Mouse (Mus musculus) right cerebral cortex, adult 18-20 months (tissue): ENCODE measurements at regions not wholly inside any gene's neighbourhood (a gene's known extent, or its start where the extent isn't known, plus 50 kb on each side); places are given as distances from the start of the nearest gene placed in this dataset.

Experiments used
- DNase-seq: peaks from one replicate; pipeline ENCODE4 v3.0.0; 2022; ENCODE audit warnings: mixed read lengths

DNA sequence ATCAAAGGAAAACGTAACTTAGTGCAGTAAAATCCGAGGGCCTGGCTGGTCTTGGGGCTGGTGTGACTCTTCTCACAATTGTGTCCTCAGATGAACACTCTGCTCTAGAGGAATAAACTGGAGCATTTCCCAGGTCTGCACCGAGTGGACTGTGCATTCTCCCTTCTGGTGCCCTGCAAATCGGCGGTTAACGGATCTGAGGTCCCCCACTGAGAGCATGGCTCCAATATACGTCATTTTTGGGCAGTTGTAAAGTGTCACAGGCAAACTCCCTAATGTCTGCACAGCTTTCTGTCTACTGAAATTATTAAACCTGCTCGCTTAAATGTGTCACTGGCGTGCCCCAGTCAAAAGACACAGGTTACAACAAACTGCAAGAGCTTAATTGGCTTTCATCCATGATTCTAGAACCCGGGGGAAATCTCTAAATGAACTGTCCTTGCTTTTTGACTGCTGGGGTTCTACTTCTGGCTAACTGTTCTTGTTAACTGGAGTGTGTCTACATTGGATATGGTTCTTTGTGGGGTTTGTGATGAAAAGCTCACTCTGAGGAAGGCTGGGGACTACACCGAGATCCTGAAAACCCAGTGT, 93.7 kb upstream of the Gm47985 start:
- DNase-seq = no peak

DNA sequence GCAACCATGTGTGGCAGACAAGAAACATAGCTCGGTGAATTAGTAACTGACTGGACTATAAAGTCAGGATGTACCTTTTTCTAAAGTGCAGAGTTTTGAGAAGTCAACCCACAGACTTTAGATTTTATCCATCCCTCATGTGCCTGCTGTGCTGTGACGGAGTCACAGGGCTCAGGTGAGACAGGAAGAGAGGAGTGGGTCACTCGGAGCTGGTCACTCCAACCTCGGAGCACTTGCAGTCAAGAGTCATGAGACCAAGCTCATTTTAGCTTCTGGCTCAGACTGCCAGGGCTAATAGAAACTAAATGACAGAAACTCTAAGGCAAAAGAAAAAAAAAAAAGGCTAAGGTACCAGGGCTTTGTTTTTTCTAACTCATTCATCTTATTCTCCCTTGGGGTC, 90.3 kb upstream of the Gm47985 start:
- DNase-seq = no peak

DNA sequence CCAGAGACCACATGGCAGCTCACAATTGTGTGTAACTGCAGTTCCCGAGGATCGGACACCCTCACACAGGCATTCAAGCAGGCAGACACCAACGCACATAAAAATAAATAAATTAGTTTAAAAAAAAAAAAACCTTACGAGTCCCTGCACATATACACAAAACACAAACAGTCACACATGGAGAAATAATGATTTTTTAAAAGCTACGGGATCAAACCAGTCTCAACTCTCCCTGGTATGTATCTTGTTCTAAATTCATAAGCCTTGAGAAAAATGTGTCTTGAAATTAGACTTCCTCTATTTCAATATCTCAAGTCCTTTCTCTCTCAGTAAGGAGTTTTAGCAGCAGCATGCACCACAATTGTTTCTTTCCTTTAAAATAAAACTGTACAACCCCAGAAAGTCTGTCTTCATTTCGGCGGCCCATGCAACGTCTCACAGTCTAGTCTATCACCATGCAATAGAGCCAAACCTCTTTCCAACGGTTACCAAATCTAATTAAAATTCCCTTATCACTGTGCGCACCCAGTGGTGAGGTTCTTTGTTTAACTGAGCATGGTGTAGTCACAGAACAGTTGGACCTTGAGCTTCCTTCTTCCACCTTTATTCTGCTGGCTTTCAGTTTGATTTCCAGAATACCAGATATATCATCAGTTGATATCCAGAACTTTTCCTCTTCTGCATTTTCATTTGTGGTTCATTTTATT, 86.8 kb upstream of the Gm47985 start:
- no peak for DNase-seq

DNA sequence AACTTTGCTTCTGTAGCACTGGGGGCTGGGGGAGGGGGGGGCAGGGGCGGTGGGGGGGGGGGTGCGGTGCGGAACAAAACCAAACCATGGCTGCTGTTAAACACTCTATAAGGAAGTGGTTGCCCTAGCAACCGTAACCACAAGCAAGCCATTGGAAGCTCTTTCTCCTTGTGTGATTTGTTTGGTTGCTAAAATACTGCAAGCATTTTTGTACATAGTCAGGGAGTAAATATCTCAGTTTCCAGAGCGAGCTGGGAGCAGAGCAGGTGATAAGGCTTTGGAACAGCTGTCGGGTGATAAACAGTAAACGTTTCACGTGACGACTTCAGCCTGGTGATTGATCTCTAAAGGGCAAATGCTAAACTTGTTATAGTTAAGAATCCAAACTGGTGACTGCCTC, 86.3 kb upstream of the Gm47985 start:
- no peak for DNase-seq

DNA sequence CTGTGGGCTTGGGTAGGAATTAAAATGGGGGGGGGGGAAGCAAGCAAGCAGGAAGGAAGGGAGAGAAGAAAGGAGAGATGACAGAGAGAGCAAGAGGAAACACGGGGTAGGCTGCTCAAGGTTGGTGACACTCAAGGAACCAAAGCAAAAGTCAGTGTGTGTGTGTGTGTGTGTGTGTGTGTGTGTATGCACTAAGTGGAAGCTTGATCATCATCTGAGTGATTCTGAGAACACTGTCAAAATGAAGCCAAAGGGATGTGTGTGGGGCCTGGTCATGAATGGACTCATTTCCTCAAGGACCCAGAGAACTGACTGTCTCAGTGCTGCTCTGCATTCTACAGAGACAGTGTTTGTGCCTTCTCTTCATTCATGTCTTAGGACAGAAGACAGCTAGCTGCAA, 84.8 kb upstream of the Gm47985 start:
- DNase-seq = no peak

DNA sequence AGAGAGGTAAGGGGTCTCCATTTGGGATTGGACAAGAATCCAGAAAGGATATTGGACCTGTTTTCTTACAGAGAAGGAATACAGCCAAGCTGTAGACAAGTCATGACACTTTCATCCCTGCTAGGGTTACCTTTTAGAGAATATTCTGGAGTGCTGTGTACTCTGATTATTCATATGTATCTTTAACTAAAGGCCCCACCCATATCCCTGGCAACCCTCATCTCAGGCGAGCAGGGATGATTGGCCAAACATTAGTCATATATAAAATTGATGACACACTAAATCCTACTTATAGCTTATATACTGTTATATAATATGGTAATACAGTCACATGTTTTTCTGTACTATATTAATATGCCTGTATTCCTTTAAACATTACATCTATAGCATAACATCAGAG, 83.6 kb upstream of the Gm47985 start:
- no peak for DNase-seq

DNA sequence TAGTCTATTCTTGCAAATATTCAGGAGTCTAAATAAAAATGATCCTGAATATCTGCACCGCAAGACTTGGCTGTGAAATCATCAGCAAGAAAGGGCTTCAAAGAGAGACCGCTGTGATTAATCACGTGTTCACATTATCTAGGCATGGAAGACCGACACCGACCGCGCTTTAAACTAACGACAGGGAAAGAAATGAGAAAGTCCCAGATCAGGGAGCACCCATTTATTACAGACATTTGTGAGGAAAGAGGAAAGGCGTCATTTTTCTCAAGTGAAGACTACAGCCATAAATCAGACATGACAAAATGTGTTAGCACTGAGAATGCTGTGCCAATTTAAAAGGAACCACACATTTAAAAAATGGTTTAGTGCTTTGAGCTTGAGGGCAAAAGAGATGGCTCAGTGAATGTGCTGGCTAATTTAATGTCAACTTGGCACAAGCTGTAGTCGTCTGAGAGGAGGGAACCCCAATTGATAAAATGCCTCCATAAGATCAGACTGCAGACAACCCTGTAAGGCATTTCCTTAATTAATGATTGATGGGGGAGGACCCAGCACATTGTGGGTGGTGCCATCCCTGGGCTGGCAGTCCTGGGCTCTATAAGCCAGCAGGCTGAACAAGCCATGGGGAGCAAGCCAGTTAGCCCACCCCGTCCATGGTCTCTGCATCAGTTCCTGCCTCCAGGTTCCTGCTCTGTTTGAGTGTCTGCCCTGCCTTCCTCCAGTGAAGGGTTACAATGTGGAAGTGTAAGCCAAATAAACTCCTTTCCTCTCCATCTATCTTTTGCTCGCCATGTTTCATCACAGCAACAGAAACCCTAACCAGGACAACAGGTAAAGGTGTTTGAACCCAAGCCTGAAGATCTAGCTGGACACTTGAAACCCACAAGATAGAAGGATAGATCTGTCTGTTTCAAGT, 81.5 kb upstream of the Gm47985 start:
- DNase-seq = no peak

DNA sequence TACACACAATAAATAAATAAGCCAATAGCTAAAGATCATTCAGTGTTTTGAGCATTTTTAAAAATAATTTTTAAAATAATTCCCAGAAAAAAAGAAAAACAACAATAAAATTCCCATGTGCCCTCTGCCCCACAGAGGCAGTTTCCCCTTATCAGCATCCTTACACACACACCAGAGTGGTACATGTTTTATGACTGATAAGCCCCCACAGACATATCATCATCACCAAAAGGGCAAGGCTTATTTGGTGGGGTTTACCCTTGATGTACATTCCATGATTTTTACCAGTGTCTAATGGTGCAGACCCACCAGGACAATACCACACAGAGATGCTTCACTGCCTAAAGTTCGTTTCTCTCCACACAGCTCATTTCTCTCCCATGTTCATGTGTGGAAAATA, 80.8 kb upstream of the Gm47985 start:
- DNase-seq = no peak

DNA sequence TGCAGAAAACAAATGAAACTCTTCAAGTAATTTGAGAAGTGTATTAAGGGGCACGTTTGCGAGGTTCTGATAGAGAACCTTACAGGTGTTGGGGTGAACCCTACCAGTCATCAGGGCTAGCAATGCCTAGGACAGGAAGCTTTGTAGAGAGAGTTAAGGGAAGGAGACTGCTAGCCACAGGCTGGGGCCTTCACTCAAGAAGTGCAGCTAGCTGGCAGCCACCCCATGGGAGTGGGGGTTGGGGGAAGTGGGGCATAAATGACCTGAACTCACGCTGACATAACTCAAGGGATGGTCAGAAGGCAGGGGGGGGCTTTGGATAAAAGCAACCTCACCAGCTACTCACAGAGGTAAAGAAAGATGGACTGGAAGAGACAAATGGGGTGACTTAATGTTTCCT, 80.3 kb upstream of the Gm47985 start:
- no peak for DNase-seq

DNA sequence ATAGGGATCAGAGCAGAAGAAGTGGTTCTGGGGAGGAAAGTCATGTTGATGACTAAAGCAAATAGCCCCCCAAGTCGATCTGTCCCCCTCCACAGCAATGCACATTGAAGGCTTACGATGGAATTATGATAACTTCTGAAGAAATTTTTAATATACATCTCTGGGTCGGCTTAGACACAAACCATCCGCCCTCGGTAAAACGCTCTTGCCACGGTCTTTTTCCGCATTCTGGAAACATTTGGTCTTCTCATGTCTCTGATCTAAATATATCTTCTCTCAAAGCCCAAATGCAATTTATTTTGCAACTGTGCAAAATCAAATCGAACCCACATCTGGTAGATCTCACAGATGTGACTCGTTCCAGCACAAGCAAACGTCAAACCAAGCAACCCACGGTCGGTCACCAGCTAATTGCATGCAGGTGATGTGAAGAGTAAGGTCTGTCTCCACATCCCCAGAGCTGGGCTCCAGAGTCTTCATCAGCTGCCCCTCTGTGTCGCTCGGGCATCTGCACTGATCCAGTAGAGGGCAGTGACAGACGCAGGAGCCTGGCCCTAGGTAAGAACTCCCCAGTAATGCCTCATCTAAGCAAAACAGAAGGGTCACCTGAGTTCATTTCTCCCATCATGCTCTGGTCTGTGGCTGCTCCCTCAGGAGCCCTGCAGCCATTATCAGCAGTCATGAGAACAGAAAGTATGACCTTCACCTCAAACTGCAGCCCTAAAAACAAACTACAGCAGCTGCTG, 79.5 kb upstream of the Gm47985 start:
- no peak for DNase-seq

DNA sequence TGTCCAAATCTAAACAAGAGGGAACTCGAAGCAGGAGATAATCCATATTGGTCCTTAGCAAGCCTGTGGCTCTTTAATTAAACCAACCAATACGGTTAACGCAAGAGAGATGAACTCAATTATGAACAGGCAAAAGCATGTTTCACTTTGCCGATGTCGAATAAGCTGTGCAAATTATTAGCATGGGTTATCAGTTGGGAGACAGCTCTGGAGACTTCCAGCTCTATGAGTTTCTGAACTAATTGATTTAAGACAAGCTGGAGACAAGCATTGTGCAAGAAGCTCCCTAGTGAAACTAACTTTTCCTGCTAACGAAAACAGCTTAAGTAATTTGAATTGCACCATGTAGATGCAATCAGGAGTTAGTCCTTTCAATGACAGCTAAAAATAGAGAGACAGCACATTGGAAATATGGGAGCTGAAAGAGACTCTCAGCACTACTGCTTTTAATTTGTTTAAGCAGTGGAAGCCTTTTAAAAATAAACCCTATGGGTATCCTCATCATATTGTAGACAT, 78.8 kb upstream of the Gm47985 start:
- DNase-seq = no peak

DNA sequence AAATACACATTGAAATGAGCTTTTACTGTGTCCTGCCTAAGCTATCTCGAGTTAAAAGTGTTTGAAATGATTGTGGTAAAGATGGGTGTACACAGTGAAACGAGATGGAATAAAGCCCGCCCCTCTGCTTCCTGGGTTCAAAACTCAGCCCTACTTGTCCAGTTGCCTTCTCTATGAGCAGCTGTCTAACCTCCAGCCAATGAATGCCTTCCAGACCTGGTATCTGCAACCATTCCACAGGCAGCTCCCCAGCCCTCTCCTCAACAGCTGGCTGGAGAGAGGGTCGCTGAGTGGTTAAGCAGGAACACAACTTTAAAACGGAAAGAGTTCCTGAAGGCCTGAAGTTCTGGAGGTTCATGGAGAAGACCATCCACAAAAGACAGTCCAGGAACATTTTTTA, 78.0 kb upstream of the Gm47985 start:
- DNase-seq = no peak

DNA sequence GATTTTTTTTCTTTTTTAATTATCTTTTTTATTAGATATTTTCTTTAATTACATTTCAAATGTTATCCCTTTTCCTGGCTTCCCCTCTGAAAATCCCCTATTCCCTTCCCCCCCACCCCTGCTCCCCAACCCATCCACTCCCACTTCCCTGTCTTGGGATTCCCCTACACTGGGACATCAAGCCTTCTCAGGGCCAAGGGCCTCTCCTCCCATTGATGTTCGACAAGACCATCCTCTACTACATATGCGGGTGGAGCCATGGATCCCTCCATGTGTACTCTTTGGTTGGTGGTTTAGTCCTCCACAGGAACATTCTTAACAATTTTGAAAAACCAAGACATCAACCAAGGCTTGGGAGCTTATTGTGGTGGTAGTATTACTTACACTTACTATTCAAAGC, 77.5 kb upstream of the Gm47985 start:
- no peak for DNase-seq

DNA sequence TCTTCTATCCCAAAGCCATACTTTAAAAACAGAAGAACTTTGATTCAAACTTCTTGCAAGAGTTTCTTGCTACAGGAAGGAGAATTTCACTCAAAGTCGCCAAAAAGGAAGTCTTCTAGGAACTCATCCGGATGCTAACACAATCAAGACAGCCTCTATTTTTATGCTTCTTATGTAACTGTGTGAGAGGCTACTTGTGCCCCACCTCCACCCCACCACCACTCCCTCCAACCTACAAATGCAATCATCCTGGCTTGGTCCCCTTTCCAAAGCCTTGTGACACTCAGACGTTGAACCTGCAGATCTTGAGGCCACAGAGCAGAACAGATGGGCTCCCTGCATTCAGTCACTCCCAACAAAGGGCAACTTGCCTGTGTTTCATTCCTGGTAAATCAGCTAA, 77.1 kb upstream of the Gm47985 start:
- DNase-seq = no peak

DNA sequence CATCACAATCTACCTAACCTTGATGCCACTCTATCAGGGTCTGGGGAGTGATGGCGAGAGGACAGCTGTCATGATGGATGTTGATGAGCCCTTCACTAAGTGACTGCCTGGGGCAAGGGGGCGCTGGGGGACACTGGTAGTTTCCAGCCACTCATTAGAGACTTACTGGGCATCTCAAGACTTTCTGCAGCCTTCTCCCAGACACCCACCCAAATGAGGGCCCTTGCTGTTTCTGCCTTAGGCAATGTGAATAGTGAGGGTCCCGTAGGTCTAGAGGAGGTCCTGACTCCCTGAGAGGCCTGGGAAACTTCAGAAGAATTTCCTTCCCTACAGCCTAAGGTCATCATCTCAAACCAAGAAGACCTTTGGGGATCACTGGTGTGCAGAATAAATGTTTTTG, 74.9 kb upstream of the Gm47985 start:
- no peak for DNase-seq

DNA sequence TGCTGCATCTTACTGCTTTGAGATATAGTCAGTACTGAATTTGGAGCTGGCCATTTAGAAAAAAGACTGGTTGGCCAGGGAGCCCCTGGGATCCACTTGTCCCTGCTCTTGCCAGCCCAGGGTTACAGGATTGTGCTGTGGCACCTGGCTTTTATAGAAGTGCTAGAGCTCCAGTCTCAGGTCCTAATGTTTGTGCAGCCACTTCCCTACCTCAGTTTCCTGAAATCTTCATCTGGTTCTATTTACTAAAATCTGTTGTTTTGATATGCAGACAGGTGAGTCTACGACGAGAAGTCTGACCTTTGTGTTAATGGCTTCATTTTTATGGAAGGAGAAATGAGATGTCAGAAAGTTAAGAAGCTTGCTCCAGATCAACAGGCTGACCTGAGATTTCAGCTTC, 73.0 kb upstream of the Gm47985 start:
- no peak for DNase-seq

DNA sequence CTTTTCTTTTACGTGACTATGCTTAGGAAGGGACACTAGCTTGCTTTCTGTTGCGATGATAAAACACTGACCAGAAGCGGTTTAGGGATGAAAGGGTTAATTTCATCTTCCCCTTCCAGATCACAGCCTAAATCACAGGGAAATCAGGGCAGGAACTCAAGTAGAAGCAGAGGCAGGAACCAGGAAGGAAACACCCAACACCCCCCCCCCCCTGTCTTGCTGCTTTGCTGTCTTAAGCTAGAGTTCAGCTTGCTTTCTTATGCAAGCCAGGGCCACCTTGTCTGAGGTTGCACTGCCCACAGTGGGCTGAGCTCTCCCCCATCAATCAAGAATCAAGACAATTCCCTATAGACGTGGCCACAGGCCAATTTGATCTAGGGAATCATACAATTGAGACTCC, 71.9 kb upstream of the Gm47985 start:
- DNase-seq = no peak

DNA sequence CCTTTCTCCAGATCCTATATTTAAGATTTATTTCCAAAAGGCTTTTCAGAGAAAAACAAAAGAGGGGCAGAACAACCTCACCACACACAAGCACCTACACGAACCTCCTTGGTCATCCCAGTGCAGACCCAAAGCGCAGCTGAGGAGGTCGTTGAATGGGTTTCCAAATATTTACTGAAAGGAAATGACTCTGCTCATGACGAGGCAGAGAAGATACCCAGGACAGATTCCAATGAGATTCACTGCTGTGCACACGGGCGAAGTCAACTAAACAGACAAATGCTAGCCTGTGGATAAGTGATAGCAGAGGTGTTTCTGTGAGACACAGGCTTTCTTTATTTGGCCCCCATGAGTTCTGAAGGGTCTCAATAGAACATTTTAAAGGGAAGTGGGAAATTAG, 70.7 kb upstream of the Gm47985 start:
- DNase-seq = no peak

DNA sequence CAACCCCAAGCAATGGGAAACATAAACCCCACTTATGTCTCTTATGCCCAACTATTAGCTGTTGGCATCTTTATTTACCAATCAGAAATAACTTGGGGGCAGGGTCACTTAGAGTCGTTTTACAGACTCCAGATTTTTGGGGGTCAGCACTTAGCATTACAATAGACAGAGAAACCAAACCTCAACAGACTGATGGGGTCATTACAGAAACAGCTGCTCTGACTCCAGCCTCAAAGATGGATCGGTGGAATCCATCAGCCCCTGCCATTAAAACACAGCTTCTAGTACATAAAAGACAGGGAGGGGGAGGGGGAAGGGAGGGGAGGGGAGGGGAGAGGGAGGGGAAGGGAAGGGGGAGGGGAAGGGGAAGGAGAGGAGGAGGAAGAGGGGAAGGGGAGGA, 69.9 kb upstream of the Gm47985 start:
- DNase-seq = no peak

DNA sequence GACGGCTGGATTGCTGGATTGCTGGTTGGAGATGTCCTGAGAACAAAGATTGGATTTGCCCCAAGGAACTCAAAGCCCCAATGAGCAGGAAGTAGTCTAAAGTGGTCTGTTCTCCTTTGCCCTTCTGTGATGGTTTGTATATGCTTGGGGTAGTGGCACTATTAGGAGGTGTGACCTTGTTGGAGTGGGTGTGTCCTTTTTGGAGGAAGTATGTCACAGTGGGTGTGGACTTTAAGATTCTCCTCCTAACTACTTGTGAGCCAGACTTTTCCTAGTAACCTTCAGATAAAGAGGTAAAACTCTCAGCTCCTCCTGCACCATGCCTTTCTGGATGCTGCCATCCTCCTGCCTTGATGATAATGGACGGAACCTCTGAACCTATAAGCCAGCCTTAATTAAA, 69.1 kb upstream of the Gm47985 start:
- DNase-seq = no peak

DNA sequence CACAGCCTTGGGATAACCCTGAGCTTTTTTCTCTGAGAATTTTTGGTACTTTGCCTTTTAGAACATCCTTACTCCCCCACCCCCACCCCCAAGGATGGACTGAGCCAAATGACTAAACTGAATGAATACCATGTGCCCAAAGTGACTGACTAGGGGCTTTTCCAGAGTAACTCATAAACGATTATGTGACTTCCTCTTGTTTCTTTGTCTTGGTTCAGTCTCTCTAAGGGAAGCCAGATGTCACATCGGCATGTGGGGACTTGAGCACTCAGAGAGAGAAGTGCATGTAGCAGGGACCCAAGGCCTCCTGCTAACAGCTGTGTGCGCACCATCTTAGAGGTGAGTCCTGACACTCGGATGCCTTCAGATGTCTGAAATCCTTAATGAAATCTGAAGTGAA, 63.8 kb upstream of the Gm47985 start:
- DNase-seq = no peak

DNA sequence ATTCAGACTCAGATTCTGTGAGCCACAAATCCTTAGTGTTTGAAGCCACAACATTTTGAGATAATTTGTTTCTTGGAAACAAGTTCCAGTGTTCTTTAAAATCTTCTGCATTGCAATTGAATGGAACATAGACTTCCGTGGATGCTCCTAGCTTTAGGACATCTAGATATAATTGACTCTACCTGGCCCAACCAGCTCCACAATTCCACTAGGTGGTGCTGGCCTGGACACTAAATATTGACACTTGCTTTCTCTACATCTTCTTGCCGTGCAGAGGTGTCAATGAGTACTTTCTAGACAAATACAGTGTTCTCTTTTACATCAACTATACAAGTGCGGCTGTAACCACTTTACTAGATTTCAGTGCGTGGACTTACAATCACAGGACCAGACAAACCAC, 63.4 kb upstream of the Gm47985 start:
- no peak for DNase-seq

DNA sequence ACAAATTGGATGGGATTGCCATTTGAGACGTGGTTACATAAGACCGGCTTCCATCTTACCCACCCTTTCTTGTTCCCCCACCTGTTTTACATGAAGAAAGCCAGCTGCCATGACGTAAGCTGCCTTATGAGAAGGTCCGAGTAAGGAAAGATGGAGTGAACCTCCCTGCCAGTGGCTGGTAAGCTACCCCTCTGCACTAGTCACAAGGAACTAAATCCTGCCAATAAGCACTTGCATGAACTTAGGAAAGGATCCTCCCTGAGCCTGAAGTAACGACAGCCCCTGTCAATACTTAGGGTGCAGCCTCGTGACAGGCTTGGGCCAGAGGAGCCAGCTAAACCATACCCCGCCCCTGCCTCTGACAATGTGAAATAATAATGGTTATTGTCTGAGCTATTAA, 62.8 kb upstream of the Gm47985 start:
- no peak for DNase-seq
